8 mouse cellular contexts compared by ENCODE assay signal in genomic region chr9:61371755-61372509, GRCm38 (mm10). TPM values are rescaled to one million over a fixed set of nuclear protein-coding genes. Genes with fewer than 3 reads are reported as not detected.
A peak's percentile ranks its signal among the peaks of the same experiment; 100 is the strongest.
DNase-seq lines count a peak whose midpoint lies in the region; ATAC-seq and TF ChIP-seq lines count a peak whose summit lies in the region.

Gene Tle3, plus strand, starts transcription at chr9:61372366.

- DNase-seq in brain, embryonic 14.5 days (ENCODE audit: low read depth), result peak; percentile 100
- DNase-seq in liver, adult 2 months (ENCODE audit: extremely low read depth, low read depth, low spot score), result peak; percentile 94
- DNase-seq in splenic B cell, adult 2 months (ENCODE audit: low read depth, low spot score), result peak; percentile 99

- peak; percentile 46 for TF ChIP-seq CTCF in C2C12 (IDR thresholded peaks at IDR 0.05; ENCODE audit: control insufficient read depth, insufficient read depth, insufficient read length)
- TF ChIP-seq CTCF in brain, embryonic 14.5 days (IDR thresholded peaks at IDR 0.05; ENCODE audit: borderline replicate concordance, extremely low read depth, insufficient read depth, insufficient read length), result peak; percentile 61
- peak; percentile 69 for TF ChIP-seq CTCF in liver, adult 2 months (IDR thresholded peaks at IDR 0.05; ENCODE audit: low read depth, low read length)

- H3K27me3 ChIP-seq in C2C12 (ENCODE audit: control insufficient read depth, insufficient read depth, insufficient read length), result no peaks in the 10 kb centered on the region
- peaks cover 71% of the 10 kb centered on the region for H3K27me3 ChIP-seq in erythroblast, embryonic 14.5 days (ENCODE audit: control insufficient read depth)
- H3K27me3 ChIP-seq in heart, embryonic 11.5 days (ENCODE audit: control insufficient read depth, insufficient read depth, low read length), result peaks cover 24% of the 10 kb centered on the region
- peaks cover 3% of the 10 kb centered on the region; the same call in 1 of the 2 replicates for H3K27me3 ChIP-seq in kidney, embryonic 16.5 days (ENCODE audit: insufficient read depth, low read length)
- H3K27me3 ChIP-seq in liver, adult 2 months (ENCODE audit: control insufficient read depth, insufficient read depth, low read length), result no peaks in the 10 kb centered on the region
- no peaks in the 10 kb centered on the region for H3K27me3 ChIP-seq in myocyte (ENCODE audit: control insufficient read depth, insufficient read depth, insufficient read length)
- H3K27me3 ChIP-seq in splenic B cell, adult 2 months (ENCODE audit: control insufficient read depth, insufficient read depth, low read length, poor library complexity, severe bottlenecking), result no peaks in the 10 kb centered on the region

- H3K36me3 ChIP-seq in C2C12 (ENCODE audit: control insufficient read depth, insufficient read depth), result peaks cover 16% of the 10 kb centered on the region
- peaks cover 4% of the 10 kb centered on the region; the same call in 1 of the 2 replicates for H3K36me3 ChIP-seq in erythroblast, embryonic 14.5 days (ENCODE audit: control insufficient read depth)
- no peaks in the 10 kb centered on the region for H3K36me3 ChIP-seq in heart, embryonic 11.5 days (ENCODE audit: control insufficient read depth, insufficient read depth, low read length)
- H3K36me3 ChIP-seq in kidney, embryonic 16.5 days (ENCODE audit: insufficient read depth, low read length), result peaks cover 8% of the 10 kb centered on the region; the same call in 1 of the 2 replicates
- no peaks in the 10 kb centered on the region for H3K36me3 ChIP-seq in liver, adult 2 months (ENCODE audit: control insufficient read depth, insufficient read depth, low read length)
- peaks cover 4% of the 10 kb centered on the region for H3K36me3 ChIP-seq in myocyte (ENCODE audit: control insufficient read depth, insufficient read depth)
- no peaks in the 10 kb centered on the region for H3K36me3 ChIP-seq in splenic B cell, adult 2 months (ENCODE audit: control insufficient read depth, insufficient read depth, low read length, poor library complexity, severe bottlenecking)

- H3K9ac ChIP-seq in heart, embryonic 11.5 days (ENCODE audit: low read depth, low read length), result peak within 1 kb of the TSS; percentile 93
- peak within 1 kb of the TSS; percentile 96 for H3K9ac ChIP-seq in kidney, embryonic 16.5 days (replicated peaks; ENCODE audit: low read length)
- peak within 1 kb of the TSS; percentile 79 for H3K9ac ChIP-seq in liver, adult 2 months (ENCODE audit: low read depth, low read length)

- peak; percentile 72 for ATAC-seq in heart, embryonic 11.5 days (replicated peaks; ENCODE audit: insufficient number of reproducible peaks, low FRiP score, low TSS enrichment)
- peak; percentile 62 for ATAC-seq in kidney, embryonic 16.5 days (ENCODE audit: low FRiP score, low TSS enrichment)

- H3ac ChIP-seq in C2C12 (ENCODE audit: control insufficient read depth, insufficient read length, low read depth), result peak within 1 kb of the TSS; percentile 85
- H3ac ChIP-seq in myocyte (ENCODE audit: control insufficient read depth, insufficient read length), result peak within 1 kb of the TSS; percentile 86

- H3K79me3 ChIP-seq in C2C12 (ENCODE audit: low read depth), result peaks cover 27% of the 10 kb centered on the region

- H3K4me3 ChIP-seq in C2C12 (ENCODE audit: insufficient read depth, poor library complexity, severe bottlenecking) (peak within 1 kb of the TSS; percentile 79), myocyte (peak within 1 kb of the TSS; percentile 94)
- H3K4me3 ChIP-seq in erythroblast, embryonic 14.5 days (replicated peaks), result peak within 1 kb of the TSS; percentile 65
- peak within 1 kb of the TSS; percentile 88 for H3K4me3 ChIP-seq in heart, embryonic 11.5 days (ENCODE audit: low read depth, low read length)
- peak within 1 kb of the TSS; percentile 95 for H3K4me3 ChIP-seq in kidney, embryonic 16.5 days (ENCODE audit: low read length)
- H3K4me3 ChIP-seq in liver, adult 2 months (ENCODE audit: insufficient read depth, low read depth, low read length), result peak within 1 kb of the TSS; percentile 61

- H3K4me1 ChIP-seq in erythroblast, embryonic 14.5 days (ENCODE audit: control insufficient read depth), result peaks cover 72% of the 10 kb centered on the region
- H3K4me1 ChIP-seq in heart, embryonic 11.5 days (ENCODE audit: control insufficient read depth, insufficient read depth, low read length), result peaks cover 49% of the 10 kb centered on the region
- peaks cover 68% of the 10 kb centered on the region for H3K4me1 ChIP-seq in kidney, embryonic 16.5 days (ENCODE audit: insufficient read depth, low read length)
- H3K4me1 ChIP-seq in liver, adult 2 months (ENCODE audit: control insufficient read depth, insufficient read depth, low read length), result peaks cover 27% of the 10 kb centered on the region

- WGBS in heart, embryonic 11.5 days (ENCODE audit: insufficient replicate concordance), result under 1% methylated on average over 35 of the region's 35 CpGs
- whole genome bisulfite sequencing in kidney, embryonic 16.5 days, result under 1% methylated on average over 35 of the region's 35 CpGs
- WGBS in liver, adult 2 months, result under 1% methylated on average over 34 of the region's 35 CpGs

- peak within 1 kb of the TSS; percentile 96 for H3K4me2 ChIP-seq in heart, embryonic 11.5 days
- H3K4me2 ChIP-seq in kidney, embryonic 16.5 days (replicated peaks; ENCODE audit: low read depth, low read length), result peak within 1 kb of the TSS; percentile 93
- H3K4me2 ChIP-seq in myocyte (ENCODE audit: low read depth), result peak within 1 kb of the TSS; percentile 99

- H3K79me2 ChIP-seq in C2C12 (ENCODE audit: control insufficient read depth, insufficient read depth) (peaks cover 47% of the 10 kb centered on the region), myocyte (ENCODE audit: control insufficient read depth, insufficient read depth) (peaks cover 45% of the 10 kb centered on the region)
- peaks cover 16% of the 10 kb centered on the region; the same call in 1 of the 2 replicates for H3K79me2 ChIP-seq in liver, adult 2 months (ENCODE audit: control insufficient read depth, insufficient read depth, low read length)

- peak; percentile 35; the same call in 1 of the 2 replicates for TF ChIP-seq POLR2A in brain, embryonic 14.5 days (IDR thresholded peaks at IDR 0.05; ENCODE audit: borderline replicate concordance, extremely low read depth, insufficient read depth, insufficient read length, poor library complexity, severe bottlenecking)
- TF ChIP-seq POLR2A in liver, adult 2 months (IDR thresholded peaks at IDR 0.05; ENCODE audit: extremely low read depth, insufficient read depth, low read length), result peak; percentile 90
- TF ChIP-seq POLR2A in myocyte (IDR thresholded peaks at IDR 0.05; ENCODE audit: insufficient read length, low read depth), result peak; percentile 60

- H3K27ac ChIP-seq in heart, embryonic 11.5 days (ENCODE audit: low read depth, low read length), result peak within 1 kb of the TSS; percentile 82
- peak within 1 kb of the TSS; percentile 95 for H3K27ac ChIP-seq in kidney, embryonic 16.5 days (ENCODE audit: low read length)
- H3K27ac ChIP-seq in liver, adult 2 months (replicated peaks; ENCODE audit: insufficient read depth, low read depth, low read length), result peak within 1 kb of the TSS; percentile 85

- H3K9me3 ChIP-seq in erythroblast, embryonic 14.5 days (ENCODE audit: control insufficient read depth, low read length), result peaks cover 4% of the 10 kb centered on the region; the same call in 1 of the 2 replicates
- H3K9me3 ChIP-seq in heart, embryonic 11.5 days (replicated peaks; ENCODE audit: control insufficient read depth, low read length), result no peaks in the 10 kb centered on the region
- no peaks in the 10 kb centered on the region for H3K9me3 ChIP-seq in kidney, embryonic 16.5 days (ENCODE audit: low read length)

TF ChIP-seq in C2C12, 6 proteins besides CTCF, POLR2A, EP300 and RAD21:
- TF ChIP-seq USF1 (IDR thresholded peaks at IDR 0.05; ENCODE audit: low read depth) (peak; percentile 64), MYOG (IDR thresholded peaks at IDR 0.05; ENCODE audit: control insufficient read depth, extremely low read depth, insufficient read length) (no peak), MYOD1 (IDR thresholded peaks at IDR 0.05; ENCODE audit: control insufficient read depth, insufficient read length, low read depth) (no peak), MAX (IDR thresholded peaks at IDR 0.05) (peak; percentile 86), FOSL1 (IDR thresholded peaks at IDR 0.05; ENCODE audit: insufficient read depth, low read length, poor library complexity, severe bottlenecking) (no peak), CEBPB (IDR thresholded peaks at IDR 0.05; ENCODE audit: low read depth) (no peak)
TF ChIP-seq in C2C12: peak in this region for 2.

TF ChIP-seq in myocyte, 11 proteins besides CTCF, POLR2A, EP300 and RAD21:
- TF ChIP-seq REST (IDR thresholded peaks at IDR 0.05; ENCODE audit: insufficient read depth, insufficient read length), result no peak
- peak; percentile 73 for TF ChIP-seq TCF3 (IDR thresholded peaks at IDR 0.05; ENCODE audit: insufficient read length, low read depth)
- peak; percentile 43 for TF ChIP-seq USF1 (IDR thresholded peaks at IDR 0.05; ENCODE audit: low read depth)
- peak; percentile 88 for TF ChIP-seq SRF (IDR thresholded peaks at IDR 0.05; ENCODE audit: control insufficient read depth, insufficient read length, low read depth)
- no peak for TF ChIP-seq E2F4 (IDR thresholded peaks at IDR 0.05; ENCODE audit: insufficient read depth)
- TF ChIP-seq CEBPB (IDR thresholded peaks at IDR 0.05; ENCODE audit: insufficient read depth, poor library complexity, severe bottlenecking), result no peak
- TF ChIP-seq MAX (IDR thresholded peaks at IDR 0.05; ENCODE audit: low read depth), result peak; percentile 31
- no peak for TF ChIP-seq MYOD1 (IDR thresholded peaks at IDR 0.05; ENCODE audit: control insufficient read depth in 1 of 3, insufficient read length in 2 of 3, low read depth in 2 of 3)
- no peak for TF ChIP-seq TCF12 (IDR thresholded peaks at IDR 0.05; ENCODE audit: insufficient read depth, poor library complexity, severe bottlenecking)
- TF ChIP-seq MYOG (IDR thresholded peaks at IDR 0.05; ENCODE audit: control insufficient read depth in 1 of 3, insufficient read depth in 1 of 3, insufficient read length in 2 of 3, low read depth in 2 of 3), result no peak
- TF ChIP-seq POLR2AphosphoS2 (IDR thresholded peaks at IDR 0.05; ENCODE audit: insufficient read length, low read depth), result peak; percentile 34

RNA-seq across cellular contexts. Expression of gene Tle3, which starts in this region (rescaled TPM):
- polyA plus RNA-seq in C2C12 (2012; fragmentation: generic; extraction: Trizol) (39.1 TPM), myocyte (2012; fragmentation: generic; extraction: Trizol) (62.1 TPM)
- 108 and 121 TPM in 2 replicates for polyA plus RNA-seq in brain, embryonic 14.5 days (2012; rRNA removed)
- polyA plus RNA-seq in erythroblast, embryonic 14.5 days (2012), result 1.5 and 2.1 TPM in 2 replicates
- 9.3 and 11.4 TPM in 2 replicates for polyA plus RNA-seq in heart, embryonic 11.5 days (2014; fragmentation: Nextera tagmentation; extraction: Ambion mirVana)
- polyA plus RNA-seq in kidney, embryonic 16.5 days (2015; fragmentation: Nextera tagmentation; extraction: Ambion mirVana), result 26.0 and 30.8 TPM in 2 replicates
- total RNA-seq in liver, adult 2 months (2014; rRNA removed), result 2.4 and 2.9 TPM in 2 replicates
- polyA plus RNA-seq in liver, adult 2 months (2012; rRNA removed), result 9.7 and 14.8 TPM in 2 replicates

Comparison
In these comparisons a context has a peak if more than half of its experiments do, and no peak if none do; other contexts are left out.
1. Peak in every context shown above with its lines: DNase-seq, ATAC-seq, H3K4me3 ChIP-seq and H3K27ac ChIP-seq.
2. POLR2A ChIP-seq: peak in every context shown above with its lines; median percentile 90 in liver, adult 2 months; 60 in myocyte; 35 in brain, embryonic 14.5 days.